Mouse (Mus musculus) lung, postnatal 0 days (tissue): Measurements from ENCODE around the gene Mex3a.

Experiments used
- CTCF ChIP-seq: IDR thresholded peaks from 2 replicates; pipeline ENCODE4 v1.5.1; 2016; ENCODE audit warnings: antibody characterized with exemption, mild to moderate bottlenecking
- EP300 ChIP-seq: IDR thresholded peaks from 2 replicates; pipeline ENCODE4 v1.6.1; 2016; ENCODE audit warnings: antibody characterized with exemption, mild to moderate bottlenecking, control low read depth

DNA sequence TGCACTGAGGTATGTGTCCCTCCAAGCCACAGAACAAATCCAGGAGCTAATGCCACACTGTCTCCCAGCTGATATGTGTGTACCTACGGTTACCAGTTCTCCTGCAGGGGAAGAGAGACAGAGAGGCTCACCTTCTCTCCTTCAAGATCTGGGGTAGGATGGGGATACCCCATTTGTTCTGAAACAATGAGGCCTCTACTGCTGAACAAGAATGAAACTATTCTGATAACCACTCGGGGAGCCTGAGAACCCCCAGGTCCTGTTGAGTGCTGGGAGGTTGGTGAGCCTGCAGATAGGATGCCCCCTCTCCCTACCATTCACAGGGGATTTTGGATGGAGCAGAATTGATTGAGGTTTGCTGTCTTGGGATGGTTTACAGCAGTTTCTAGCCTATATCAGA, 12.1 kb upstream of the Mex3a start:
- TF ChIP-seq CTCF (no peak), EP300 (no peak)
